Mouse (Mus musculus) stomach, postnatal 0 days (tissue): ENCODE results near the gene Thnsl2.

Source experiments
- CTCF ChIP-seq: IDR thresholded peaks from 2 replicates; pipeline ENCODE4 v1.5.1; 2016; ENCODE audit warnings: antibody characterized with exemption, low read depth, mild to moderate bottlenecking, moderate library complexity
- EP300 ChIP-seq: optimal IDR thresholded peaks from 2 replicates; pipeline ENCODE3; 2016; ENCODE audit warnings: antibody characterized with exemption

- no peak for TF ChIP-seq EP300
- TF ChIP-seq CTCF = no peak
Observed at GRCm38 (mm10) chr6:71089735-71090134, 54.5 kb downstream of the Thnsl2 start.
